Mouse (Mus musculus): ENCODE data around the gene Plekhm1.

GRCm38 (mm10) chr11:103364335-103364734 lies 48.2 kb downstream of the Plekhm1 start:
- TF ChIP-seq CTCF (IDR thresholded peaks at IDR 0.05 in 2 of 3, conservative IDR thresholded peaks at IDR 0.05 in 1 of 3; ENCODE audit: control insufficient read depth in 1 of 3, insufficient read depth in 1 of 3, low read depth in 2 of 3, low read length in 3 of 3, poor library complexity in 1 of 3, severe bottlenecking in 1 of 3): no peak
- TF ChIP-seq E2F4 (IDR thresholded peaks at IDR 0.05; ENCODE audit: borderline replicate concordance, low read depth, low read length): no peak
- no peak for TF ChIP-seq POLR2A (IDR thresholded peaks at IDR 0.05; ENCODE audit: control insufficient read depth in 1 of 2, insufficient read depth in 1 of 2, low read depth in 1 of 2, low read length in 2 of 2, poor library complexity in 1 of 2)
- TF ChIP-seq TBP (IDR thresholded peaks at IDR 0.05; ENCODE audit: low read depth, low read length): no peak
- no peak for TF ChIP-seq TAL1 (IDR thresholded peaks at IDR 0.05; ENCODE audit: low read length)
- no peak for TF ChIP-seq MAFK (IDR thresholded peaks at IDR 0.05; ENCODE audit: borderline replicate concordance, low read depth, low read length)
- no peak for TF ChIP-seq KAT2A (conservative IDR thresholded peaks at IDR 0.05; ENCODE audit: low read depth, low read length)
- TF ChIP-seq GABPA (IDR thresholded peaks at IDR 0.05; ENCODE audit: low read depth, low read length): no peak
- no peak for TF ChIP-seq UBTF (IDR thresholded peaks at IDR 0.05; ENCODE audit: borderline replicate concordance, insufficient read depth, low read depth, low read length)
- TF ChIP-seq CHD2 (IDR thresholded peaks at IDR 0.05; ENCODE audit: low read length): no peak
- TF ChIP-seq EP300 (IDR thresholded peaks at IDR 0.05; ENCODE audit: low read depth in 1 of 2, low read length in 2 of 2): no peak

Data from MEL (cell line).